Mouse (Mus musculus) kidney, postnatal 25 days (tissue): ENCODE data around the gene Tiparp.

Experiments used
- DNase-seq, 2 experiments: peaks; one replicate each; pipeline ENCODE4 v3.0.0; 2021; ENCODE audit warnings: mixed read lengths in 2 of 2

Gene Tiparp

DNA sequence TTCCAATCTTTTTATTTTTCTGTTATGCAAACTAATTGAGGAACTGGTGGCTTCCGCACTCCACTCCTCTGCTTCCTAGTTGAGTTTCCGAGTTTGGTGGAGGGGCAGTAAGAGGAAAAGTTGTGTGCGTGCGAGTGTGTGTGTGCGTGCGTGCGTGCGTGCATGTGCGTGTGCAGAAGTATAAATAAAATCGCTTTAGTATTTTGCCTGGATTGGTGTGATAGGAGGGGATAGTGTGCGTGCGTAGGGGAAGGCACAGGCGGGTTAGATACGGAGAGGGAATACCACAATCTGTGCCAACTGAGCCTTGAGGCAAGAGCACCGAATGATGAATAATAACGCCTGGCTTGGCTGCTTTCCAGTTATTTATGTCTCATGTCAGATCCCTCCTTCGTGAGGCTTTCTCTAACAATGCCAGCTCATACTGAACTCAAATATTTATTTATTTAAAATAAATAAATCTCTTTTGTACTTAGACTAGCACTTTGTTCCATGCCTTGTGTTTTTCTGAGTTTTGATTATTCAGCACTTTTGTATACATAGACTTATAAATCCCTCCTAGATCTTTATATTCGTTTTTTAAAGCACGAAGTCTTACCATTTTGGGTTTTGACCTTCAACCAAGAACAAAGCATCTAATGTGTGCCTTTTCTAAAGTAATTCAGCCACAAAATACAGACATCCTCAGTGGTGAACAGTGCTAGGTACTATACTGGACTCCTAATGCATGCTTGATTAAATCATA lies 1.4 kb downstream of the Tiparp start:
- DNase-seq: peak in 1 of 2 experiments; percentile 44

DNA sequence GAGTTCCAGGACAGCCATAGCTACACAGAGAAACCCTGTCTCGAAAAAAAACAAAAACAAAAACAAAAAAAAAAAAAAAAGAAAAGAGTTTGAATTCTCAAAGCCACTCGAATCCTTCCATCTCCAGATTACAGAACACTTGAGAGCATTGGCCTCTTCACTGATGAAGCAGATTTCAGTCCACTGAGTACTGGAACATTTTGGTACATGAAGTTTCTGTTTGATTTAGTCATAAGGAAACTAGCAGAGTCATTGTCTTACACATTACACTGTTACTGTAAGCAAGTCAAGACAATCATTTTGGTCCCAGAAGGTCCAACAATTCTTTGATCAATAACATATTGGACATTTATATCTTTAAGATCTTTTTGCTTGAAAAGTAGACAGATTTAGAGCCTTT lies 4.8 kb downstream of the Tiparp start:
- no peak for DNase-seq

DNA sequence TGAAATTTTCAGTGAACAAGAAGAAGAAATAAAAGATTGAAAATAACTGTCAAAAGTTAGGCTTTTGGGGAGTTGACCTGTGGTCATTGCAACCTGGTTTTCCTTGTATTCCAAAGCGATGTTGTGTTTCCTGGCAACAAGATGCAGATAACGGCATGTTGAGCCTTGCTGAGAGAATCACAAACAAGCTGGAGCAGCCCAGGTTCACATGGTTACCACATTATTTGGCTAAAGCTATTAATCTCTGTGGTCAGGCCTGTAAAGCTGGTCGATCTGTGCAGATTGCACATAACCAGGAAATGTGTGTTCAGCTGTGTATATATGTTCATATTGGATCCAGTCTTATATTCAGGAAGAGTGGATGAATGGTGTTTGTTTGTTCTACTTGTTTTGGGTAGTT lies 5.4 kb downstream of the Tiparp start:
- DNase-seq: no peak

DNA sequence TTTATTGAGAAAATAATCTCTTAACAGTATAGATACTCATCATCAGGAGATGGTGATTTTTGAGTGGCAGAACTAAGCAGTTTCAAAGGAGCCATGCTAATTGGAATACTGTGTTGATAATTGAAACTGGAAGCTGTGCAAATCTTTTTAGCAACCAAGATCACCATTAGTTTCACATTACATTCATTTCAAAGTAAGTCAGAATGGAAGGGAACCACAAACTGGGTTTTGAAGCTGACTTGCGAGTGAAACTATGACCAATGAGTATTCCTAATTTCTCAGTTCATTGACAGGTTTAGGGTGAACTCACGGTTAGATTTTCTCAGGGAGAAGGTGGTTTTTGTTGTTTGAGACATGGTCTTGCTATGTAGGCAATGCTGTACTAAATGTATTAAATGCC lies 6.3 kb downstream of the Tiparp start:
- no peak for DNase-seq

DNA sequence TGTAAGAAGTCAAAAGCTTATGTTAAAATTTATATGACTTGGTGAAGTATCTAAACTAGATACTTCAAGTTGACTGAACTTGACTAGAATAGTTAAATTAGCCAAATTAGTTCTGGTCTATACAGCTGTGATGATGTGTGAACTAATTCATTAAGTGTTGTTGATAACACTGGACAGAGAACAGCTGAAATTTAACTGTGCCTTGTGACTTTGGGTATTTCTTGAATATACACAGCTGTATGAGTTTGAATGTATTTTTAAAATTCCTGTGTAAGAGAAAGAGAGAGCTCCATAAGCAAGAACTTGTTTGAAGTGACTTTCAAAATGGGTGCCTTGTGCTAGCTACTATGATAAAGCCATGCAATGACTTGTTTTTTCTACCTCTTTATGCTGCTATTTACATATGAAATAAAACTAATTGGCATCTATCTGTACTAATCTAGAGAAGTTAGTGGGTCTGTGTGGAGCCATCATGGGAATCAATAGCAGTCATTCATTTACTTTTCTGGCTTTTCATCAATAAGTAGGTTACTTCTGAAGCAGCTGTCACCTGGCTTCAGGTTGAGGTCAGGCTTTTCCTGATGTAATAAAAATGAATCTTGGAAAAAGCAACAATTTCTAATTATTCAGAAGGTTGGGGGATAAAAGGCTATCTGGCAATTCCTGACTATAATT lies 7.0 kb downstream of the Tiparp start:
- DNase-seq: no peak

DNA sequence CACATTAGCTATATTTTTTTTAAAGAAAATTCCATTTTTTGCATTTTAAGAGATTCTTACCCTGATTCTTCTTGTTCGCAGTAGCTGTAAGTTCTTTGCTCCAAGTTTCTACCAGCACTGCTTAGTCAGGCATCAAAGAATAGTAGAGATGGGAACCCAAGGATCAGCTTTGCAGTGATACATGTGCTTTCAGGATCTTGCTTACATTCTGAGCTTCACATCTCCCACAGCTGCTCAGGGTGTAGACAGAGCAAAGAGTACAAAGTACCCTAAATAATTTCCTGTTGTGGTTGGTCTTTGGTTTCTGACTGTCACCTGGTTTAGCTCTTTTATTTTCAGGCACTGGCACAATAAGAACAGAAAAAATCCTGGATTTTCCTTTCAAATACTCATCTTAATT lies 9.1 kb downstream of the Tiparp start:
- DNase-seq: no peak

DNA sequence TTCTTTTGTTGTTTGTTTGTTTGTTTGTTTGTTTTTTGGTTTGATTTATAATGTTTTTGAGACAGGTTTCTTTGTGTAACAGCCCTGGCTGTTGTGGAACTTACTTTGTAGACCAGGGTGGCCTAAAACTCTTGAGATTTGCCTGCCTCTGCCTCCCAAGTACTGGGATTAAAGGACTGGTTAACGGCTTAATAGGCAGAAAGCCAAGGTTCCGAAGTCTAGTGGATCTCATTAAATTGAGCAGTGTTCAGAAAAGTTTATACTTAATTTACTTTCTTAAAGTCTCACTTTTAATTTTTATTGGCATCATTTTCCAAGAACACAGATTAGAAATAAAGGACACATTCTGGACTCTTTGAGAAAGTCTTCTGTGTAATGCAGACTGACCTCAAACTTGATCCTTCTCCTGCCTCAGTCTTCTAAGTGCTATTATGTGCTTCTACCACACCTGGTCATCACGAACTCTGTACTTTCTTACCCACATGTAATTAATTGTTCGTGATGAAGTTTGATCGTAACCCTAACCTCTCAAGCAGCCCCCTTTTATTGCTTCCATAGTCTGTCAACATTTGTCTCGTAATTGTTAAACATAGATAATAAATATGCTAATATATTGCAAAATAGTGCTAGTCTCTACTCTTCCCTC lies 12.8 kb downstream of the Tiparp start:
- DNase-seq: no peak

DNA sequence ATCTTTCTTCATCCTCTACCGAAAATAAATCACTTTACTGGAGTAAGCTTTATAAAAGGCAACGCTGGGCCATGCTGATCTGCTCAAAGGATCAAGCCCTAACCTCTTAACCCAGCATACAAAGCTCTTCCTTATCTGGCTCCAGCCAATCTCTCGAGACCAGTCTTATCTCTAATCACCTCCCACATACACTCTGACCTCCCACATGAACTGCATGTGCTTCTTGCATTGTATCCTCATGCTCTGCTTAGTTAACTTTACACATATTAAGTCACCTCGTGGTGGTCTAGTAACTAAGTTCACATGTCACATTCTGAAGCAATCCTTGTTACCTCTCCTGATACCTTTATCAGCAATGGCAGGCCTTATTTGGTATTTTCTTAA lies 13.3 kb downstream of the Tiparp start:
- DNase-seq: peak in 1 of 2 experiments; percentile 33

DNA sequence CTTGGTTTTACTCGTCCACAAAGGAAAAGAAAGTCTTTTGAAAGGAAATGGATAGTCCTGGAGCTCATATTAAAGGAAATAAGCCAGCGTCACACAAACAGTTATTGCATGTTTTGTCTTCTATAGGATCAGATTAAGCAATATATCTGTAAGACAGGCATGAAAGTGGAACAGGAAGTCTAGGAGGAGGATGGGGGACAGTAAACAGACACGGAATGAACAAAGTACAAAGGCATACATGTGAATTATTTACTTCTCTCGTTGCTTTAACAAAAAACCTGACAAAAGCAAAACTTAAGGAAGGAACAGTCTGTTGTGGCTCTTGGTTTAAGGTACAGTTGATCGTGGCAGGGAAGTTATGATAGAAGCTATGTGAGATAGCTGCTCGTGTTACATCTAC lies 21.6 kb downstream of the Tiparp start:
- no peak for DNase-seq

DNA sequence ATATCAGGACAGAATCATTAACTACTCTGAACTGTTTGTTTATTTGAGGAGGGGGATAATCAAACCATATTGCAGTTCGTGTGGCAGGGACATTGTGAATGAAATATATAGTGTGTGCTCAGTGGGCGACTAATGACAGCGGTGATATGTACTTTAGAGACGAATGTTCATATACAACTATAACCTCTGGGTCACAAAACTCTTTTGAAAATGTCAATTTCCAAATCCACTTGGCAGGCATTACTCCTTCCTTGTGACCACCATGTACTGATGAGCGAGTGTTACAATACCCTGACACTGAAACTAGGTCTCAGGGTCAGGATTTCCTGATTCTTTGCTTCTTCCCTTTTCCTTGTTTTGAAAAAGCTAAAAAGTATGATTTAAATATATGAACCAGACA lies 22.9 kb downstream of the Tiparp start:
- DNase-seq: no peak

DNA sequence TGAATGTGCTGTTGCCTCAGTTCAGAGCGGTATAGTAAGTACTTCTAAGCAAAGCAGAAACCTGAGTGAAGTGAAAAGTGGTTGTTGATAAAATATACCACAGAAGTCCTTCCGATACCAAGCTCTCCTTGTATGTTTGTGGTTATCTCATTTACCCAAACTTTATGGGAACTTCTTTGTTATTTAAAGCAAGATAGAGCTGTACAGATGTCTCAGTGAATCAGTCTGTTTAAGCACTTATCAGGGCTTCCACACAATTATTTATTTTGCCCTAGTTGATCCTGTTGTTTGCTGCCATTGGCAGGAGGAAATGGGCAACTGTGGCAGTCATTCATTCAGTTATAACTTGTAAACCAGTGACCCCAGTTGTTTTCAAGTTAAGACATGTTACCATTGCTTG lies 26.4 kb downstream of the Tiparp start:
- DNase-seq: no peak

DNA sequence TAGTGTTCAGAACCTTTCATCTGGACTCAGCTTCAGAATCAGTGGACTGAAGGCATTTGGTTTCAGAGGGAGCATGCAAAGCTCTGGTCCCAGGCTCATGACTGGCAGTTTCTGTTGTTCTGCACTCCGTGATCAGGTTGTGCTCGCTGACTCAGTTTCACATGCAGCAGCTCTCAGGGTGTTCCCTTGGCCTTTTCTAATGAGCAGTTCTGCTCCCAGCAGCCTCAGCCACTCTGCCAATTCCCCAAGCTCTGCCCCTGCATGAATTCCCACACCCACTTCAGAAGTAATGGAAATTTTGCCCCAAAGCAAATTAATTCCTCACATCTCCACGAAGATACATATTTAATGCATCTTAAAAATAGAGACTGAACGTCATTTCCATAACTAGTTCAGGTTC lies 30.5 kb downstream of the Tiparp start:
- DNase-seq: no peak

DNA sequence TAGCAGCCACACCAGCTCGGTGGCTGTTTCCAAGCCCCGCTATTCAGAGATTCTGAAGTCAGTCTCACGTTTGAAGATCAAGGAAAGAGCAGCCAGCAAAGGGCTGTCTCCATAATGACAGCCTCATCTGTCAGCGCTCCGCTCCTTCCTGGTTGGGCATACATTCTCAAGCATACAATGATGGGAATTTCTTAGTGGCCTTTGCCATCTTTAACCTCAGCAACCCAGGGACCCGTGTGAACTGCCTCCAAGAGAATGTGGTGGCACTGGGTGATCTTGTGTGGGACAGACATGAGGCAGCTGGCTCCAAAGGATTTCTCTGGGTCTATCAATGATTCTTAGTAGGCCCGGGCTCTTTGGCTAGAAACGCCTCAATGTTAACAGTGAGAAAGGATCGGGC lies 34.0 kb downstream of the Tiparp start:
- DNase-seq: no peak

DNA sequence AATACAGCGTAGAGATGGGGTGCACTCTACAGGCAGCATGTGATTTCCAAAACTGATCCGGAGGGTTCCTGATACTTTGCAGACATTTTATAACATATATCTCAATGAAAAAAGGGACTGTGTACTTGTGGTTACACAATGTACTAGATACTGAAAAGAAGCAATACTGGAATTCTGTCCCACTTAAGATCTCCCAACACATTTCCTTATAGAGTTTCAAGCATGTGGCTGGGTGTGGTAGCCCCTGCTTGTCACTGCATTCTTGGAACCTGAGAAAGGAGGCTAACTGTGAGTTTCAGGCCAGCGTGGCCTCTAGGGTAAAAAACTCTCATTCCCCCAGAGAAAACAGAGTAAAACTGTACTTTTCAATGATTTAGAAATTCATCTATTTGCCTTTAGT lies 34.5 kb downstream of the Tiparp start:
- DNase-seq: no peak

DNA sequence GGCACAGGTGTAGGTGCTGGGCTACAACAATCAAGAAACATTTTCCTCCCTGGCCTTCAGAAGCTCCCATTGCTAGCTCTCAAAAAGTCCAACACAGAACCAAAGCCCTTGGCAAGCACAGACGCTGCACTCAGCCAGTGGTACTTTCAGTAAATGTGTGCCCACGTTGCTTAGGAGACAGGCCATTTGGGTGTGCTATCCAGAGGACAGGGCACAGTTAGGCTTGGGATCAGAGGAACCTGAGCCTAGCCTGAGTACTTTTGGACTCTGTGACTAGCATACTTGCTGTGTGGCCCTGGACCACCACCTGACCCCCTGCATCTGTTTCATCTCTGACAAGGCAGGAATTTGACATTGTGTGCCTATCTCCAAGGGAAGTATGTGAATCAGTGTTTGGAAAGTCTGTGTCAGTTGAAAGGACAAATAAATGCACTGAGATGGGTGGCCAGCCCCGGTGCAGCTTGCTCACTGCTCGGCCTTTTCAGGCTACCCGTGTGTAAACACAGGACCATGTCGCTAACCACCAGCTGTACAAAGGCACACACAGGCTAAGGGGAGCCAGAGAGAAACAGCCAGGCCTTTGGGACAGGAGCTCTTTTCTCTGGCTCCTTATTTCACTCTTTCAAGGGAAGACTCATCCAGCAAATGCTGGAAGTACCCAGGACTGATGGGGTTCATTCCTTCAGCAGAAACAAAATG lies 35.9 kb downstream of the Tiparp start:
- DNase-seq: peak; percentile 11 to 60

DNA sequence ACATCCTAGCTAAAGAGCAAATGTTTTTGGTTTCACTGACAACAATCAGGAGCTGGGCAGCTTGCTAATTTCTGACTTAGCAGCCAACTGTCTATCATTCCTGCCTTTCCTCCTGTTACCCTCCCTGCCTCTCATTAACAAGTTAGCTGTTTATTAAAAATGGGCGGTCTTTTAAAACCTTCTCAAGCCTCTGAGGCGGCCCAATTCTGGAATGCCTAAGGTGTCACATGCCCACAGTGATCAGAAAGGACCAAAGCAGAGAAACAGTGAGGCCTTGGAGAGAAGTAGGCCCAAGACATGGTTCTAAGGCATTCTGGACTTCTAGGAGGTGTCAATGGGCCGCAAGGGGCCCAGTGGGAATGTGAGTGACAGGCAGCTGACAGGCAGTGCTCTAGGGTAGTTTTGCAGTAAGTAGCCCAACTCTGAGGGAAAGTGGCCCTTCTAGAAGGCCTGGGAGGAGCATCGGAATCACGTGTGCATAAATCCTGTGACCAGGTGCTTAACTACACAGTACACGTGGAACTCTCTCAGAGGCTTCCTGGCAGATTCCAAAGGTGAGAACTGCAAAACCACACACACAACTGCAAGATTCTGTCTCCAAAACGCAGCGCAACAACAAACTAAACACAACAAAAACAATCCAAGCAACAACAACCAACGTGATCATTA lies 37.6 kb downstream of the Tiparp start:
- peak; percentile 69 to 82 for DNase-seq

DNA sequence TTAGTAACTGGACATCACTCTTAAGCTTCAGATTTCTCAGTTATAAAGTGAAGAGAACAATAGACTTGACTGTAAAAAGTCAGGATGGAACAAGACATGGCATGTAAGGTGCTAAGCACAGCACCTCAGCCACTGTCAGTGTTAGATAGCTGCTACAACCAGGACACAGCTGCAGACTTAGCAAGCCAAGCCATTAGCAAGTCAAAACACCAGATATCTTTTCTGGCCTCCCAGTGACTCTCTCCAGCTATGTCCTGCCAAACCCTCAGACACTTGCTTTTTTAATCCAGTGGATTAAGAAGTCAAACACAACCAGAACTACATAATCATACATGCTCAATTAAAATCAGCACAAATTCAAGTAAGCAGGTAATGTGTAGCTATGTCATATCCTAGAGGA lies 41.7 kb downstream of the Tiparp start:
- no peak for DNase-seq

DNA sequence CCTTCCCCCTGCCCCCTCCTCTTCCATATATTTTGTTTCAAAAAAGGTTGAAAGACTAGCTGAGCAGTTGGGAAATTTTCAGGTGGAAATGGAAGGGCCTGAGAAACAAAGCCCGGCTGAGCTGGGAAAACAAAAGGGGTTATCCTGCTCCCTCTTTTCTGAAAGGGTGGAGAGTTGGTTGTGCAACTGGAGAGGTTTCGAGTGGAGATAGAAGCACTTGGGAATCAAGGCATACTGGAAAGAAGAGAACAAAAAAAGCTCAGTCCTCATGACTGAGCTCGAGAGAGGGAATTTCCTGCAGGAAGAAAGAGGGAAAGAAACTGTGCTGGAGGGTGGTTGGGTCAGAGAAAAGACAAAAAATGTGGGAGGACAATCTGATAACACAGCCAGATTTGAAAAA lies 45.3 kb downstream of the Tiparp start:
- no peak for DNase-seq

DNA sequence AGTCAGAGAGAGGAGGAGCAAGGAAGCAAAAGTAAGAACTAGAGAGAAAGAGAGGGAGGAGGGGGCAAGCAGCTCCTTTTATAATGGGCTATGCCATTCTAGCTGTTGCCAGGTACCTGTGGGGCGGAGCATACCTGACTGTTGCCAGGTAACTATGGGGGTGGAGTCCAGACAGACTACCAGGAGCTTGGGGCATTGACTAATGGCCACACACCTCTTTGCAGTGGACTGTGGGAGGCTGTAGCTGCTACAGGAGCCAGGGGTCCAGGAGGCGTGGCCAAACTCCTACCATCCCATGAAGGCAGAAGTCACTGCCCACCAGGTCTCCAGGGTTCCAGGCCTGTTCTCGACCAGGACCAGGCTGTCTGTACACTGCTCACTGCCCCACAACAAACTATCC lies 49.4 kb downstream of the Tiparp start:
- DNase-seq: no peak

DNA sequence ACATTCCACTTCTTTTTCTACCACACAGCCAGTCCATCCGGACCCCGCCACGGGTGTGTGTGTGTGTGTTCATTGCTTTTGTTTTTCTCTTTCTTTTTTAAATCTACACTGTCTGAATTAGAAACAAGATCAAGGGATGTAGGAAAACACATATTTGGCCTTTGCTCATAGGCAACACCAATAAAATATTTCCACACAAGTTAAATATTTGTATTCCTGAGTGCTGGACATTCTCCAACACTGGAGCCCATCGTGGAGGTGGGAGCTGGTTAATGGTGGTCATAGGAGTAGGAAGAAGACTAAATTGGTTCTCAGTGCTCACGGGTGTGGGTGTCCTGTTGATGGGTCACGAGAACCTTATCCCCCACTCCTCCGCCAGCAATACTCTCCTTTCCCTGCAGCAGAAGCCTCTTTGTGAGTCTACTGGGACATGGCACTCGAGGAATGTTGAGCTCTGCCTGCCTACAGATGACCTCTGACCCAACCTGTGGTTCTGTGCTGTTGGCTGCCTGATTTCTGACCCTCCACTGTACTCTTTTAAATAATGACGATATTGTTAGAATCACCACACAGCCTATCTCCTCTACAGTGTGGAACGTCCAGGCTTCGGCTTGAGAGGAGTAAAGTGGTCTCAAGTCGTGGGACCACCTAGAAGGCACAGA lies 51.2 kb downstream of the Tiparp start:
- DNase-seq: no peak

DNA sequence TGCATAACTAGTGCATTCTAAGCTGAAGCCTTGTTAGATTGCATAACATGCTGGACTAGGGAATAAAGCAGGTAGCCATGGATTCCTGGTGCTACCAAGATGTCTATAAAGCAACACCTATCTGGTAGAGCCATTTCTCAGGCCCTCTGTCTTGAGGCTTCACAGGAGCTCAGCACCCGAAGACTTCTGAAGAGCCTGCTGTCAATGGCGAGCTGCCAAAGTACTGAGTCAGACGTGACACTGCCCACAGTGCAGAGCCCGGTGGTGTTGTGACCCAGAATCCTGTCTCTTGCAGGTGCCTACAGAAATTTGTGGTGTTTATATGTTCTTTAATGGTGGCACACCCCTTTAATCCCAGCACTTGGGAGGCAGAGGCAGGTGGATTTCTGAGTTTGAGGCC lies 53.4 kb downstream of the Tiparp start:
- peak in 1 of 2 experiments; percentile 27 for DNase-seq

DNA sequence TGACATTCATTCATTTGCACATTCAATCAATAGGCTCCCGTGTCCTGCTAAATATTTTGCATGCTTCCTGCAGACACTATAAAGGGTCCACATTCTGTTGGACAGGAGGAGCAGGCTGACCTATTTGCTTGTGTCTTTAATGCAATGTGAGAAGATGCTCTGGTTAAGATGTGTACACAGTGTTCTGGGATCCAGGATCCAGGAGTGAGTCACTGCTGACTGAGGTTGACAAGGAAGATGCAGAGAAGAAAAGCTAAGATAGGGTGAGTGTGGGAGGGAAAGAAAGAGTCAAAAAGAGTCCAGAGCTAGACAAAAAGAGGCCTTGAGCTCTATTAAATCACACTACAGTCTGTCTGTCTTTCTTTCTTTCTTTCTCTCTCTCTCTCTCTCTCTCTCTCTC lies 56.1 kb downstream of the Tiparp start:
- DNase-seq: no peak

DNA sequence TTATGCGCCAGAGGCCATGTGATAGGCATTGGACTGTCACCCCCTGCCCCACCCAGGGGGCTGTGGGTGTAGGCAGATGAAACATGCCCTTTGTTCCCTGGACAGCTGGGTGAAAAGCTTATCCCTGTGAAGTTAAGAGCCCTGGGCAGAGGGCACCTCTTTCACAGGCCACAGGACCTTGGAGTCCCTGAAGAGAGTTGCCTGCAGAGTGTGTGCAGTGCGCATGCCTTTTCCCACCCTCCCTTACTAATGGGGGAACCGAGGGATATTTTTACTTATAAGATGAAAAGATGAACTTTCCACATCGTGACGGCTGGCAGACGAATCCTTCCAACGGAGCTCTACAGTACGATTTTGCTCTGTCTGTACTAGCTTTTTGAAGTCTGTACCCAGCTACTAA lies 57.1 kb downstream of the Tiparp start:
- peak; percentile 41 to 74 for DNase-seq
